Mouse (Mus musculus) lung, embryonic 16.5 days (tissue): ENCODE measurements around the gene Por. TPM values are rescaled to one million over a fixed set of nuclear protein-coding genes. Genes with fewer than 3 reads are reported as not detected.
A peak's percentile ranks its signal among the peaks of the same experiment; 100 is the strongest.

ENCODE experiments used
- ATAC-seq: fragments of 200-750 bp; cut with Nextera tagmentation; 2 replicates; pipeline ENCODE4 v1.8.0; 2017; ENCODE audit warnings: low read depth, mild to moderate bottlenecking, moderate library complexity
- H3K27ac ChIP-seq: fragments of 300-500 bp; sonication (generic); 2 replicates; pipeline ENCODE4 v1.5.1; 2014; ENCODE audit warnings: mild to moderate bottlenecking, control low read depth, low read length
- H3K27me3 ChIP-seq: fragments of 300-500 bp; sonication (generic); 2 replicates; pipeline ENCODE4 v1.6.1; 2014; ENCODE audit warnings: low read depth, low read length, mixed read lengths; ENCODE audit not compliant: control insufficient read depth, insufficient read depth
- H3K36me3 ChIP-seq: fragments of 300-500 bp; sonication (generic); 2 replicates; pipeline ENCODE4 v1.6.1; 2014; ENCODE audit warnings: low read length; ENCODE audit not compliant: control insufficient read depth, insufficient read depth
- H3K4me1 ChIP-seq: fragments of 300-500 bp; sonication (generic); replicated peaks from 2 replicates; pipeline ENCODE4 v1.6.1; 2014; ENCODE audit warnings: low read length, mixed read lengths; ENCODE audit not compliant: control insufficient read depth, insufficient read depth
- H3K4me2 ChIP-seq: fragments of 300-500 bp; sonication (generic); 2 replicates; pipeline ENCODE4 v1.6.1; 2014; ENCODE audit warnings: low read depth, low read length, control low read depth
- H3K4me3 ChIP-seq: fragments of 300-500 bp; sonication (generic); 2 replicates; pipeline ENCODE4 v1.5.1; 2014; ENCODE audit warnings: mild to moderate bottlenecking, low read length, control low read depth
- H3K9ac ChIP-seq: fragments of 300-500 bp; sonication (generic); 2 replicates; pipeline ENCODE4 v1.6.1; 2014; ENCODE audit warnings: low read length, control low read depth
- H3K9me3 ChIP-seq: fragments of 300-500 bp; sonication (generic); 2 replicates; pipeline ENCODE4 v1.6.1; 2016; ENCODE audit warnings: low read length; ENCODE audit not compliant: control insufficient read depth
- WGBS: fragments of 180-500 bp; shearing (Covaris S2); extraction: QIAGEN DNeasy Blood & Tissue Kit; methylation state at CpG from one replicate; pipeline ENCODE4 v1.1.7; 2014; 5-methylcytosine and 5-hydroxymethylcytosine counted together
- polyA plus RNA-seq: library from polyadenylated mRNA; unstranded; fragments of >200 nt; fragmentation: Nextera tagmentation; extraction: Ambion mirVana; gene quantifications from 2 replicates; pipeline ENCODE4 v1.2.1, GENCODE M21; 2015

Gene Por
- polyA plus RNA-seq, 1 experiment from 2014 or later: 77.4 TPM

- H3K27me3 ChIP-seq: no peaks in the 10 kb centered on the region
- H3K4me3 ChIP-seq: no peak overlapping the region
- H3K36me3 ChIP-seq: peaks cover 5% of the 10 kb centered on the region
- no peaks in the 10 kb centered on the region for H3K9me3 ChIP-seq
- H3K9ac ChIP-seq: no peak overlapping the region
- H3K4me2 ChIP-seq: no peak overlapping the region
- no peak overlapping the region for H3K27ac ChIP-seq
- WGBS: 61% methylated on average over 10 of the region's 10 CpGs
- no peak for ATAC-seq
- H3K4me1 ChIP-seq: peaks cover 13% of the 10 kb centered on the region
These were observed 45.8 kb downstream of the Por start for GRCm38 (mm10) chr5:135715624-135716023.

- Histone ChIP-seq H3K4me3 (no peak overlapping the region), H3K4me2 (no peak overlapping the region), H3K9me3 (no peaks in the 10 kb centered on the region), H3K4me1 (peaks cover 7% of the 10 kb centered on the region), H3K36me3 (peaks cover 5% of the 10 kb centered on the region), H3K9ac (no peak overlapping the region), H3K27me3 (no peaks in the 10 kb centered on the region), H3K27ac (no peak overlapping the region)
- WGBS: 89% methylated on average over 10 of the region's 10 CpGs
- ATAC-seq: no peak
These were observed 49.8 kb downstream of the Por start for GRCm38 (mm10) chr5:135719586-135720120.

GRCm38 (mm10) chr5:135720121-135720520 lies 50.3 kb downstream of the Por start:
- Histone ChIP-seq H3K9ac (no peak overlapping the region), H3K4me2 (no peak overlapping the region), H3K4me1 (peaks cover 11% of the 10 kb centered on the region), H3K36me3 (peaks cover 5% of the 10 kb centered on the region), H3K27ac (no peak overlapping the region), H3K4me3 (no peak overlapping the region), H3K27me3 (no peaks in the 10 kb centered on the region), H3K9me3 (no peaks in the 10 kb centered on the region)
- no peak for ATAC-seq
- whole genome bisulfite sequencing: 66% methylated on average over 3 of the region's 3 CpGs

- peaks cover 20% of the 10 kb centered on the region for H3K4me1 ChIP-seq
- no peak for ATAC-seq
- H3K9me3 ChIP-seq: no peaks in the 10 kb centered on the region
- H3K27ac ChIP-seq: no peak overlapping the region
- WGBS: 93% methylated on average over 8 of the region's 8 CpGs
- no peak overlapping the region for H3K4me2 ChIP-seq
- no peak overlapping the region for H3K9ac ChIP-seq
- H3K4me3 ChIP-seq: no peak overlapping the region
- H3K36me3 ChIP-seq: peaks cover 3% of the 10 kb centered on the region
- no peaks in the 10 kb centered on the region for H3K27me3 ChIP-seq
These were observed 51.2 kb downstream of the Por start for GRCm38 (mm10) chr5:135721076-135721475.

- WGBS: 50% methylated on average over 11 of the region's 11 CpGs
- Histone ChIP-seq H3K27me3 (no peaks in the 10 kb centered on the region), H3K27ac (no peak overlapping the region), H3K9ac (no peak overlapping the region), H3K4me2 (no peak overlapping the region), H3K4me1 (peaks cover 21% of the 10 kb centered on the region), H3K9me3 (no peaks in the 10 kb centered on the region), H3K4me3 (no peak overlapping the region), H3K36me3 (no peaks in the 10 kb centered on the region)
- ATAC-seq: no peak
These were observed 52.3 kb downstream of the Por start for GRCm38 (mm10) chr5:135722121-135722520.

GRCm38 (mm10) chr5:135723165-135723751 lies 53.4 kb downstream of the Por start:
- H3K9ac ChIP-seq: no peak overlapping the region
- no peak overlapping the region for H3K4me2 ChIP-seq
- no peak overlapping the region for H3K4me3 ChIP-seq
- H3K27me3 ChIP-seq: no peaks in the 10 kb centered on the region
- WGBS: 46% methylated on average over 3 of the region's 3 CpGs
- H3K9me3 ChIP-seq: no peaks in the 10 kb centered on the region
- H3K4me1 ChIP-seq: peaks cover 21% of the 10 kb centered on the region
- H3K36me3 ChIP-seq: no peaks in the 10 kb centered on the region
- H3K27ac ChIP-seq: no peak overlapping the region
- ATAC-seq: no peak

- H3K27ac ChIP-seq: peak overlapping the region; percentile 59; the same call in 1 of the 2 replicates
- no peaks in the 10 kb centered on the region for H3K36me3 ChIP-seq
- ATAC-seq: peak; percentile 27; the same call in 1 of the 2 replicates
- H3K4me1 ChIP-seq: peaks cover 21% of the 10 kb centered on the region
- no peak overlapping the region for H3K9ac ChIP-seq
- no peak overlapping the region for H3K4me3 ChIP-seq
- no peaks in the 10 kb centered on the region for H3K9me3 ChIP-seq
- no peaks in the 10 kb centered on the region for H3K27me3 ChIP-seq
- WGBS: 30% methylated on average over 9 of the region's 9 CpGs
- no peak overlapping the region; the same call in 1 of the 2 replicates for H3K4me2 ChIP-seq
These were observed 54.9 kb downstream of the Por start for GRCm38 (mm10) chr5:135724536-135725322.

GRCm38 (mm10) chr5:135725391-135725841 lies 55.6 kb downstream of the Por start:
- Histone ChIP-seq H3K27me3 (no peaks in the 10 kb centered on the region), H3K9me3 (no peaks in the 10 kb centered on the region), H3K4me3 (no peak overlapping the region), H3K4me1 (peaks cover 21% of the 10 kb centered on the region), H3K27ac (peak overlapping the region; percentile 59; the same call in 1 of the 2 replicates), H3K36me3 (peaks cover 5% of the 10 kb centered on the region; the same call in 1 of the 2 replicates), H3K9ac (peak overlapping the region; percentile 44), H3K4me2 (peak overlapping the region; percentile 44)
- 20% methylated on average over 8 of the region's 8 CpGs for WGBS
- peak; percentile 83 for ATAC-seq

GRCm38 (mm10) chr5:135725991-135726390 lies 56.2 kb downstream of the Por start:
- H3K27me3 ChIP-seq: no peaks in the 10 kb centered on the region
- ATAC-seq: no peak
- WGBS: 48% methylated on average over 6 of the region's 6 CpGs
- H3K4me1 ChIP-seq: peaks cover 21% of the 10 kb centered on the region
- no peaks in the 10 kb centered on the region for H3K9me3 ChIP-seq
- peak overlapping the region; percentile 44 for H3K9ac ChIP-seq
- peak overlapping the region; percentile 59; the same call in 1 of the 2 replicates for H3K27ac ChIP-seq
- no peak overlapping the region for H3K4me3 ChIP-seq
- peak overlapping the region; percentile 44 for H3K4me2 ChIP-seq
- H3K36me3 ChIP-seq: peaks cover 9% of the 10 kb centered on the region
